In genomic region chr10:39023618-39024256, GRCm38 (mm10) we compare ENCODE assay signal across 21 mouse cellular contexts. TPM values are rescaled to one million over a fixed set of nuclear protein-coding genes. Genes with fewer than 3 reads are reported as not detected.
DNase-seq lines count a peak whose midpoint lies in the region; ATAC-seq and TF ChIP-seq lines count a peak whose summit lies in the region.
"Had no signal": no experiment of that assay in that cellular context is flagged by ENCODE, and none has a peak within 500 bp of the region (broad histone marks: within the 10 kb centered on the region; RNA-seq: fewer than 3 reads in every experiment).

No protein-coding gene starts in this region.

- 34% methylated on average over 5 of the region's 5 CpGs for whole genome bisulfite sequencing in spleen, adult 2 months
- WGBS in liver, embryonic 11.5 days = 64% methylated on average over 5 of the region's 5 CpGs

- no peak for TF ChIP-seq CTCF in spleen, adult 2 months (IDR thresholded peaks at IDR 0.05; ENCODE audit: extremely low read depth, insufficient read depth, insufficient read length, insufficient replicate concordance)
- TF ChIP-seq CTCF in embryonic fibroblast, embryonic 13.5 days (IDR thresholded peaks at IDR 0.05; ENCODE audit: borderline replicate concordance, insufficient read depth, low read length) = no peak
- TF ChIP-seq CTCF in left cerebral cortex, adult 2 months (IDR thresholded peaks at IDR 0.05) = no peak

- no peak overlapping the region for H3K4me2 ChIP-seq in liver, embryonic 11.5 days
- H3K4me2 ChIP-seq: forebrain, embryonic 15.5 days; kidney, embryonic 15.5 days; liver, embryonic 15.5 days; neural tube, embryonic 13.5 days had no signal

- H3K4me3 ChIP-seq in spleen, adult 2 months (ENCODE audit: extremely low read depth, insufficient read depth, insufficient read length) = no peak overlapping the region
- no peak overlapping the region for H3K4me3 ChIP-seq in embryonic fibroblast, embryonic 13.5 days (ENCODE audit: insufficient read depth, low read length)
- no peak overlapping the region for H3K4me3 ChIP-seq in liver, embryonic 11.5 days (ENCODE audit: low read depth, low read length)
- no peak overlapping the region for H3K4me3 ChIP-seq in left cerebral cortex, adult 2 months
- H3K4me3 ChIP-seq: erythroblast, embryonic 14.5 days; forebrain, embryonic 15.5 days; heart, embryonic 10.5 days; kidney, embryonic 15.5 days; liver, embryonic 15.5 days; neural tube, embryonic 13.5 days had no signal

- H3K36me3 ChIP-seq in spleen, adult 2 months (ENCODE audit: control insufficient read depth, insufficient read depth, low read length) = no peaks in the 10 kb centered on the region
- H3K36me3 ChIP-seq in liver, embryonic 11.5 days (ENCODE audit: control insufficient read depth, insufficient read depth, low read length) = no peaks in the 10 kb centered on the region
- H3K36me3 ChIP-seq: forebrain, embryonic 15.5 days; G1E; liver, embryonic 15.5 days; neural tube, embryonic 13.5 days had no signal

- 0 out of 2 replicates have a peak overlapping the region, but pooled peaks have one; percentile 18 for H3K27ac ChIP-seq in spleen, adult 2 months (ENCODE audit: insufficient read depth, low read length)
- H3K27ac ChIP-seq in embryonic fibroblast, embryonic 13.5 days (ENCODE audit: insufficient read depth, low read length) = peak overlapping the region; percentile 25; the same call in 1 of the 2 replicates
- no peak overlapping the region for H3K27ac ChIP-seq in liver, embryonic 11.5 days (ENCODE audit: low read depth, low read length)
- H3K27ac ChIP-seq in left cerebral cortex, adult 2 months = no peak overlapping the region
- H3K27ac ChIP-seq: forebrain, embryonic 15.5 days; heart, embryonic 10.5 days; kidney, embryonic 15.5 days; liver, embryonic 15.5 days; macrophage; neural tube, embryonic 13.5 days had no signal

- no peaks in the 10 kb centered on the region for H3K9me3 ChIP-seq in liver, embryonic 11.5 days (ENCODE audit: control insufficient read depth, low read length)
- H3K9me3 ChIP-seq: forebrain, embryonic 15.5 days; G1E; heart, embryonic 10.5 days; kidney, embryonic 15.5 days; liver, embryonic 15.5 days; neural tube, embryonic 13.5 days had no signal

- H3K9ac ChIP-seq in liver, embryonic 11.5 days (ENCODE audit: low read depth, low read length) = no peak overlapping the region
- H3K9ac ChIP-seq: forebrain, embryonic 15.5 days; kidney, embryonic 15.5 days; liver, embryonic 15.5 days; neural tube, embryonic 13.5 days had no signal

- TF ChIP-seq POLR2A in spleen, adult 2 months (IDR thresholded peaks at IDR 0.05; ENCODE audit: low read depth, low read length) = no peak
- TF ChIP-seq POLR2A in embryonic fibroblast, embryonic 13.5 days (IDR thresholded peaks at IDR 0.05; ENCODE audit: low read depth, low read length) = no peak

- intact Hi-C loops in left cerebral cortex, adult 2 months (cut with DNase I) = loop anchor here (10.0 kb wide), 1 partner anchor 449 kb away; no protein-coding TSS in a partner anchor

- H3K27me3 ChIP-seq in spleen, adult 2 months (ENCODE audit: control insufficient read depth, insufficient read depth, low read length) = no peaks in the 10 kb centered on the region
- H3K27me3 ChIP-seq in liver, embryonic 11.5 days (replicated peaks; ENCODE audit: control insufficient read depth, insufficient read depth, low read length) = no peaks in the 10 kb centered on the region
- H3K27me3 ChIP-seq: forebrain, embryonic 15.5 days; kidney, embryonic 15.5 days; liver, embryonic 15.5 days; neural tube, embryonic 13.5 days had no signal

- H3K4me1 ChIP-seq in spleen, adult 2 months (ENCODE audit: control insufficient read depth, insufficient read depth, insufficient read length) = no peaks in the 10 kb centered on the region; the same call in 1 of the 2 replicates
- H3K4me1 ChIP-seq in embryonic fibroblast, embryonic 13.5 days (ENCODE audit: control insufficient read depth, insufficient read depth, low read length) = no peaks in the 10 kb centered on the region
- H3K4me1 ChIP-seq in liver, embryonic 11.5 days (replicated peaks; ENCODE audit: control insufficient read depth, insufficient read depth, low read length) = no peaks in the 10 kb centered on the region
- H3K4me1 ChIP-seq: forebrain, embryonic 15.5 days; heart, embryonic 10.5 days; kidney, embryonic 15.5 days; liver, embryonic 15.5 days had no signal

- no peak for ATAC-seq in liver, embryonic 11.5 days (replicated peaks; ENCODE audit: low FRiP score)
- ATAC-seq: forebrain, embryonic 15.5 days; intestine, embryonic 16.5 days had no signal

- DNase-seq in spleen, adult 2 months (ENCODE audit: low read depth in 1 of 2, low spot score in 2 of 2) = peak in 1 of 2 experiments; percentile 4
- DNase-seq in spleen, postnatal 36 days (ENCODE audit: low spot score in 2 of 2) = no peak
- DNase-seq in naive thymus-derived CD4-positive, alpha-beta T cell, adult 2 months (ENCODE audit: low read depth) = peak; percentile 71
- DNase-seq in thymus, postnatal 4 days = peak; percentile 35
- no peak for DNase-seq in embryo, embryonic 10.5 days (ENCODE audit: low spot score)
- no peak for DNase-seq in liver, embryonic 11.5 days (ENCODE audit: low spot score)
- no peak for DNase-seq in left cerebral cortex, adult 2 months (ENCODE audit: extremely low spot score in 1 of 2, low spot score in 2 of 2)
- DNase-seq: adrenal gland, postnatal 36 days; cerebellum, adult 18-20 months; cerebellum, postnatal 36 days; gastrocnemius, postnatal 14 days had no signal

RNA-seq across cellular contexts. Expression of gene Lama4, which starts 58.4 kb away (rescaled TPM):
- polyA plus RNA-seq in spleen, adult 2 months (2012; rRNA removed) = 1.7 and 1.9 TPM in 2 replicates
- 88.0 and 177 TPM in 2 replicates for polyA plus RNA-seq in embryonic fibroblast, embryonic 13.5 days (2011; ENCODE audit: insufficient read length, low read depth, missing spikeins)
- 6.1 and 7.0 TPM in 2 replicates for polyA plus RNA-seq in liver, embryonic 11.5 days (2014; fragmentation: Nextera tagmentation; extraction: Ambion mirVana)
- 10 to 100 TPM in 1 of 2 experiments, 1 to 10 TPM in 1; 7.8 to 13.2 TPM for total RNA-seq in left cerebral cortex, adult 2 months (2021)
- polyA plus RNA-seq: erythroblast, embryonic 14.5 days; G1E; macrophage had no signal

Comparison
In these comparisons a context has a peak if more than half of its experiments do, and no peak if none do; other contexts are left out.
1. DNase-seq: peak in naive thymus-derived CD4-positive, alpha-beta T cell, adult 2 months (single experiment) and thymus, postnatal 4 days (single experiment); none in spleen, postnatal 36 days (0 of 2), embryo, embryonic 10.5 days (single experiment), liver, embryonic 11.5 days (single experiment) and left cerebral cortex, adult 2 months (0 of 2).
2. H3K27ac ChIP-seq: peak in spleen, adult 2 months (single experiment) and embryonic fibroblast, embryonic 13.5 days (single experiment); none in liver, embryonic 11.5 days (single experiment) and left cerebral cortex, adult 2 months (single experiment).
3. RNA of gene Lama4, which starts 58.4 kb away (polyA plus RNA-seq): 88.0 to 177 TPM in embryonic fibroblast, embryonic 13.5 days; 6.1 to 7.0 TPM in liver, embryonic 11.5 days and 1.7 to 1.9 TPM in spleen, adult 2 months; every median in the first group is over 10 times any median in the second.